Mouse (Mus musculus) brain, adult 10 weeks (tissue): ENCODE measurements around the gene Hist1h1c. TPM values are rescaled to one million over a fixed set of nuclear protein-coding genes. Genes with fewer than 3 reads are reported as not detected.

Experiments
- polyA plus RNA-seq: library from polyadenylated mRNA; stranded (reverse); fragments of 350-450 nt; fragmentation: Illumina TruSeq; extraction: RNeasy Lipid Tissue Mini Kit (QIAGEN cat#74804); gene quantifications from one replicate; pipeline ENCODE4 v1.2.3, GENCODE M21; 2015; ENCODE audit warnings: low read depth, low replicate concordance

Hist1h1c gene
- polyA plus RNA-seq, 1 experiment from 2014 or later, result 35.3 TPM

Other genes starting within 250 kb of the Hist1h1c start
- 1.8 TPM for gene Btn2a2, start 250.0 kb upstream of the Hist1h1c start, polyA plus RNA-seq
- 5.4 TPM for gene Hist1h4h, start 207.8 kb upstream of the Hist1h1c start, polyA plus RNA-seq
- not detected for gene Hist1h2af, start 204.9 kb upstream of the Hist1h1c start, polyA plus RNA-seq
- not detected for gene Hist1h3g, start 203.4 kb upstream of the Hist1h1c start, polyA plus RNA-seq
- gene Hist1h2bh, start 195.4 kb upstream of the Hist1h1c start, polyA plus RNA-seq, result 0.37 TPM
- gene Hist1h3f, start 194.8 kb upstream of the Hist1h1c start, polyA plus RNA-seq, result not detected
- not detected for gene Hist1h4f, start 187.2 kb upstream of the Hist1h1c start, polyA plus RNA-seq
- gene Hist1h1d, start 185.5 kb upstream of the Hist1h1c start, polyA plus RNA-seq, result 0.06 TPM
- gene Hist1h3e, start 176.4 kb upstream of the Hist1h1c start, polyA plus RNA-seq, result not detected
- not detected for gene Hist1h2ae, start 167.6 kb upstream of the Hist1h1c start, polyA plus RNA-seq
- gene Hist1h2bg, start 167.4 kb upstream of the Hist1h1c start, polyA plus RNA-seq, result 3.5 TPM
- not detected for gene Hist1h2bf, start 164.6 kb upstream of the Hist1h1c start, polyA plus RNA-seq
- not detected for gene Hist1h2ad, start 164.4 kb upstream of the Hist1h1c start, polyA plus RNA-seq
- gene Hist1h3d, start 163.0 kb upstream of the Hist1h1c start, polyA plus RNA-seq, result 0.76 TPM
- gene Hist1h4d, start 157.2 kb upstream of the Hist1h1c start, polyA plus RNA-seq, result not detected
- gene Hist1h2be, start 117.7 kb upstream of the Hist1h1c start, polyA plus RNA-seq, result 6.4 TPM
- 3.1 TPM for gene Hist1h1e, start 116.2 kb upstream of the Hist1h1c start, polyA plus RNA-seq
- gene Hist1h2ac, start 54.9 kb upstream of the Hist1h1c start, polyA plus RNA-seq, result 2.0 TPM
- 79.4 TPM for gene Hist1h2bc, start 54.6 kb upstream of the Hist1h1c start, polyA plus RNA-seq
- not detected for gene Hist1h1t, start 43.0 kb upstream of the Hist1h1c start, polyA plus RNA-seq
- gene Hist1h4c, start 40.4 kb upstream of the Hist1h1c start, polyA plus RNA-seq, result 1.3 TPM
- 4.4 TPM for gene Hfe, start 28.0 kb upstream of the Hist1h1c start, polyA plus RNA-seq
- not detected for gene Hist1h3c, start 6.8 kb downstream of the Hist1h1c start, polyA plus RNA-seq
- gene Hist1h2bb, start 7.9 kb downstream of the Hist1h1c start, polyA plus RNA-seq, result not detected
- not detected for gene Hist1h2ab, start 12.3 kb downstream of the Hist1h1c start, polyA plus RNA-seq
- gene Hist1h3b, start 13.5 kb downstream of the Hist1h1c start, polyA plus RNA-seq, result not detected
- not detected for gene Hist1h4b, start 18.2 kb downstream of the Hist1h1c start, polyA plus RNA-seq
- not detected for gene Hist1h4a, start 22.4 kb downstream of the Hist1h1c start, polyA plus RNA-seq
- not detected for gene Hist1h3a, start 23.6 kb downstream of the Hist1h1c start, polyA plus RNA-seq
- not detected for gene Hist1h1a, start 24.9 kb downstream of the Hist1h1c start, polyA plus RNA-seq
- not detected for gene Trim38, start 31.1 kb downstream of the Hist1h1c start, polyA plus RNA-seq
- gene Slc17a2, start 68.2 kb downstream of the Hist1h1c start, polyA plus RNA-seq, result not detected
- not detected for gene Slc17a3, start 100.6 kb downstream of the Hist1h1c start, polyA plus RNA-seq
- not detected for gene Slc17a1, start 128.9 kb downstream of the Hist1h1c start, polyA plus RNA-seq
- not detected for gene Slc17a4, start 176.2 kb downstream of the Hist1h1c start, polyA plus RNA-seq
- not detected for gene Hist1h2ba, start 195.3 kb downstream of the Hist1h1c start, polyA plus RNA-seq
- gene Hist1h2aa, start 195.7 kb downstream of the Hist1h1c start, polyA plus RNA-seq, result not detected